Mouse (Mus musculus) G1E (cell line): ENCODE measurements around the gene Hpse2. TPM values are rescaled to one million over a fixed set of nuclear protein-coding genes. Genes with fewer than 3 reads are reported as not detected.
"Not testable (repeated sequence)": the region's sequence is repeated elsewhere in the genome, so short reads cannot be mapped to it uniquely, and the experiment has no call there.

Source experiments
- ATAC-seq: 2 replicates; pipeline ENCODE4 v1.8.0; 2016; ENCODE audit warnings: mild to moderate bottlenecking; ENCODE audit not compliant: insufficient number of reproducible peaks, poor library complexity, low FRiP score, severe bottlenecking; ENCODE audit errors: extremely low read depth
- DNase-seq: peaks from one replicate; pipeline ENCODE4 v3.0.0; 2012; ENCODE audit warnings: low spot score
- H3K27me3 ChIP-seq: 2 replicates; pipeline ENCODE4 v1.6.1; 2012; ENCODE audit warnings: mild to moderate bottlenecking, low read length, inconsistent platforms; ENCODE audit not compliant: insufficient read depth
- H3K36me3 ChIP-seq: replicated peaks from 2 replicates; pipeline ENCODE3; 2012; ENCODE audit warnings: mild to moderate bottlenecking, inconsistent platforms
- H3K4me1 ChIP-seq: 2 replicates; pipeline ENCODE4 v1.6.1; 2012; ENCODE audit warnings: low read depth, low read length, inconsistent platforms, mixed read lengths; ENCODE audit not compliant: insufficient read depth
- H3K4me3 ChIP-seq: 2 replicates; pipeline ENCODE4 v1.5.1; 2012; ENCODE audit warnings: low read depth, mild to moderate bottlenecking, inconsistent platforms, low read length, moderate library complexity, mixed read lengths
- H3K9me3 ChIP-seq: replicated peaks from 2 replicates; pipeline ENCODE4 v1.6.1; 2012; ENCODE audit warnings: inconsistent platforms
- CTCF ChIP-seq: IDR thresholded peaks from 2 replicates; pipeline ENCODE4 v1.5.1; 2012; ENCODE audit warnings: low read depth, low read length, inconsistent platforms, mixed read lengths
- GATA1 ChIP-seq: IDR thresholded peaks from 2 replicates; pipeline ENCODE4 v1.6.1; 2012; ENCODE audit warnings: borderline replicate concordance, low read length, inconsistent platforms, mixed read lengths
- GATA2 ChIP-seq: IDR thresholded peaks from 2 replicates; pipeline ENCODE4 v1.6.1; 2012; ENCODE audit warnings: low read depth, low read length, inconsistent platforms, borderline replicate concordance
- POLR2AphosphoS5 ChIP-seq: IDR thresholded peaks from 2 replicates; pipeline ENCODE4 v1.6.1; 2012; ENCODE audit warnings: low read depth, low read length, inconsistent platforms; ENCODE audit not compliant: insufficient replicate concordance
- TAL1 ChIP-seq: conservative IDR thresholded peaks from 2 replicates; pipeline ENCODE4 v1.6.1; 2012; ENCODE audit warnings: low read depth, low read length, inconsistent platforms, mixed read lengths
- polyA plus RNA-seq: library from polyadenylated mRNA; stranded (reverse); fragments of >175 nt; gene quantifications from 2 replicates; pipeline ENCODE4 v1.2.3, GENCODE M21; 2012
- total RNA-seq, 2 experiments: library from RNA; stranded (forward) in 1 of 2; stranded (reverse) in 1 of 2; fragments of 200-1000 nt in 1 of 2; fragments of >200 nt in 1 of 2; fragmentation: Nextera tagmentation in 1 of 2; gene quantifications; 2 replicates each; pipeline ENCODE4 v1.2.3; 2014 to 2017

Gene Hpse2
- total and polyA plus RNA-seq, 3 experiments: 0.16 TPM; not detected in 2

GRCm38 (mm10) chr19:43358830-43359229 is 29.3 kb downstream of the Hpse2 start:
- H3K27me3 ChIP-seq: peaks cover 2% of the 10 kb centered on the region; the same call in 1 of the 2 replicates
- DNase-seq (no peak), ATAC-seq (no peak)

GRCm38 (mm10) chr19:43311125-43311524 is 77.0 kb downstream of the Hpse2 start:
- ATAC-seq (no peak), DNase-seq (no peak)
- H3K27me3 ChIP-seq: no peaks in the 10 kb centered on the region
- H3K4me3 ChIP-seq: no peak overlapping the region
- no peaks in the 10 kb centered on the region for H3K9me3 ChIP-seq
- TF ChIP-seq GATA2: no peak
- TF ChIP-seq TAL1: no peak
- no peak for TF ChIP-seq GATA1
- no peak for TF ChIP-seq CTCF
- TF ChIP-seq POLR2AphosphoS5: no peak
- no peaks in the 10 kb centered on the region for H3K4me1 ChIP-seq
- no peaks in the 10 kb centered on the region for H3K36me3 ChIP-seq

More at GRCm38 (mm10) chr19:43358830-43359229, 29.3 kb downstream of the Hpse2 start:
- TF ChIP-seq POLR2AphosphoS5 (no peak), GATA2 (no peak), TAL1 (no peak), CTCF (no peak), GATA1 (no peak)
- no peak overlapping the region for H3K4me3 ChIP-seq
- H3K4me1 ChIP-seq: peaks cover 3% of the 10 kb centered on the region
- no peaks in the 10 kb centered on the region for H3K36me3 ChIP-seq
- H3K9me3 ChIP-seq: no peaks in the 10 kb centered on the region

GRCm38 (mm10) chr19:43306756-43307155 is 81.4 kb downstream of the Hpse2 start:
- no peaks in the 10 kb centered on the region for H3K27me3 ChIP-seq
- DNase-seq (no peak), ATAC-seq (no peak)
- no peak for TF ChIP-seq TAL1
- TF ChIP-seq CTCF: no peak
- no peak for TF ChIP-seq POLR2AphosphoS5
- TF ChIP-seq GATA1: no peak
- no peak for TF ChIP-seq GATA2
- H3K4me1 ChIP-seq: no peaks in the 10 kb centered on the region
- H3K36me3 ChIP-seq: no peaks in the 10 kb centered on the region
- H3K9me3 ChIP-seq: no peaks in the 10 kb centered on the region
- no peak overlapping the region for H3K4me3 ChIP-seq

GRCm38 (mm10) chr19:43281336-43281735 is 106.8 kb downstream of the Hpse2 start:
- not testable (repeated sequence) for DNase-seq, H3K36me3 ChIP-seq, H3K27me3 ChIP-seq, H3K9me3 ChIP-seq, H3K4me3 ChIP-seq, ATAC-seq, H3K4me1 ChIP-seq

- DNase-seq: no peak
- TF ChIP-seq GATA2 (no peak), POLR2AphosphoS5 (no peak), CTCF (no peak), GATA1 (no peak), TAL1 (no peak)
- no peaks in the 10 kb centered on the region for H3K9me3 ChIP-seq
These were observed 144.2 kb downstream of the Hpse2 start for GRCm38 (mm10) chr19:43243993-43244392.

GRCm38 (mm10) chr19:43231711-43232110 is 156.4 kb downstream of the Hpse2 start:
- TF ChIP-seq TAL1 (no peak), POLR2AphosphoS5 (no peak), GATA1 (no peak), CTCF (no peak), GATA2 (no peak)
- Histone ChIP-seq H3K4me3 (no peak overlapping the region), H3K4me1 (no peaks in the 10 kb centered on the region), H3K36me3 (no peaks in the 10 kb centered on the region), H3K27me3 (0 out of 2 replicates have a peak, but pooled peaks cover 3% of the 10 kb centered on the region), H3K9me3 (no peaks in the 10 kb centered on the region)
- DNase-seq (no peak), ATAC-seq (no peak)

More at GRCm38 (mm10) chr19:43243993-43244392, 144.2 kb downstream of the Hpse2 start:
- ATAC-seq: no peak
- H3K4me1 ChIP-seq: no peaks in the 10 kb centered on the region
- H3K36me3 ChIP-seq: no peaks in the 10 kb centered on the region
- H3K27me3 ChIP-seq: no peaks in the 10 kb centered on the region
- H3K4me3 ChIP-seq: no peak overlapping the region

- Histone ChIP-seq H3K4me1 (no peaks in the 10 kb centered on the region), H3K9me3 (no peaks in the 10 kb centered on the region), H3K36me3 (no peaks in the 10 kb centered on the region), H3K4me3 (no peak overlapping the region), H3K27me3 (no peaks in the 10 kb centered on the region)
- TF ChIP-seq POLR2AphosphoS5: no peak
- TF ChIP-seq GATA1: no peak
- TF ChIP-seq TAL1: no peak
- no peak for TF ChIP-seq CTCF
- ATAC-seq (no peak), DNase-seq (no peak)
These were observed 194.6 kb downstream of the Hpse2 start for GRCm38 (mm10) chr19:43193562-43193961.
